In the genomic region with DNA sequence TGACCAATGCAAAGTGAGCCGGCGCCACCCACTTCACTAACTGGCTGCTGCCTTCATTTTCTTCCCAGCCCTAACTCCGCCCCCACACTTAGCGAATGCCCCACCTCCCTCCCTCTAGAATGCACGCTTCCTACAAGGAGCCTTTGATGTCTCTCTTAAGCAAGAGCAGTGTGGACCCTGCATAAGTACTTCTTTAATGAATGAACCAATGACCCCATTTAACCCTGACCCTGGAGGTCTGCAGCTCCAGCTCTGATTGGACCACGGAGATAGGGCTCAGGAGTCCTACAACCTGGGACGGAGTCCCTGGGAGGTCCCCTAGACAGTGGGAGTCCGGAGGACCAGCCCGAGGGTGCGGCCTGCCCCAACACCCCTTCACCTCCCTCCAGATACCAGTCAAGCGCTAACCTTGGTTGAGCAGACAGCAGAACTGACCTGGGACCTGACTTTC, we compare ENCODE assay signal across 10 mouse cellular contexts.
DNase-seq lines count a peak whose midpoint lies in the region; ATAC-seq and TF ChIP-seq lines count a peak whose summit lies in the region.
"Had no signal": no experiment of that assay in that cellular context is flagged by ENCODE, and none has a peak within 500 bp of the region (broad histone marks: within the 10 kb centered on the region; RNA-seq: fewer than 3 reads in every experiment).

No protein-coding gene starts in this region.

- 0 out of 2 replicates have a peak, but pooled peaks cover 2% of the 10 kb centered on the region for H3K4me1 ChIP-seq in forebrain, embryonic 11.5 days (replicated peaks; ENCODE audit: control insufficient read depth, insufficient read depth, low read length)
- H3K4me1 ChIP-seq in forebrain, embryonic 15.5 days: no peaks in the 10 kb centered on the region
- H3K4me1 ChIP-seq in lung, embryonic 15.5 days: peaks cover 10% of the 10 kb centered on the region
- no peaks in the 10 kb centered on the region for H3K4me1 ChIP-seq in lung, adult 2 months (ENCODE audit: control insufficient read depth, insufficient read depth, low read length)
- H3K4me1 ChIP-seq in limb, embryonic 10.5 days: peaks cover 58% of the 10 kb centered on the region
- H3K4me1 ChIP-seq: hindbrain, embryonic 15.5 days had no signal

- peak; percentile 72 for DNase-seq in forebrain, embryonic 11.5 days (ENCODE audit: low spot score)
- no peak for DNase-seq in lung, adult 2 months
- peak; percentile 70 for DNase-seq in limb, embryonic 10.5 days (ENCODE audit: low spot score)
- peak; percentile 62 for DNase-seq in thymus, postnatal 14 days
- DNase-seq in right cerebral cortex, adult 18-20 months: no peak
- DNase-seq in cerebellum, postnatal 36 days: no peak
- DNase-seq: cerebellum, adult 18-20 months had no signal

- no peak for TF ChIP-seq CTCF in lung, adult 2 months (IDR thresholded peaks at IDR 0.05; ENCODE audit: insufficient read depth, low read length)

- H3K27ac ChIP-seq in forebrain, embryonic 11.5 days (ENCODE audit: low read depth, low read length): no peak overlapping the region
- H3K27ac ChIP-seq in forebrain, embryonic 15.5 days (replicated peaks): no peak overlapping the region
- H3K27ac ChIP-seq in lung, embryonic 15.5 days: no peak overlapping the region
- peak overlapping the region; percentile 87 for H3K27ac ChIP-seq in limb, embryonic 10.5 days
- H3K27ac ChIP-seq: hindbrain, embryonic 15.5 days had no signal

- WGBS in forebrain, embryonic 11.5 days: 7% methylated on average over 11 of the region's 11 CpGs
- WGBS in forebrain, embryonic 15.5 days: 12% methylated on average over 11 of the region's 11 CpGs
- 12% methylated on average over 11 of the region's 11 CpGs for WGBS in lung, embryonic 15.5 days
- 33% methylated on average over 11 of the region's 11 CpGs for WGBS in lung, adult 2 months
- WGBS in limb, embryonic 10.5 days: 2% methylated on average over 11 of the region's 11 CpGs

- H3K27me3 ChIP-seq in forebrain, embryonic 11.5 days (ENCODE audit: control insufficient read depth, insufficient read depth, low read length): peaks cover 14% of the 10 kb centered on the region
- peaks cover 4% of the 10 kb centered on the region; the same call in 1 of the 2 replicates for H3K27me3 ChIP-seq in forebrain, embryonic 15.5 days
- peaks cover 44% of the 10 kb centered on the region for H3K27me3 ChIP-seq in lung, embryonic 15.5 days
- H3K27me3 ChIP-seq in limb, embryonic 10.5 days (ENCODE audit: low read depth, poor library complexity, severe bottlenecking): peaks cover 48% of the 10 kb centered on the region

- no peaks in the 10 kb centered on the region for H3K9me3 ChIP-seq in forebrain, embryonic 11.5 days (ENCODE audit: control insufficient read depth, low read length)
- H3K9me3 ChIP-seq in forebrain, embryonic 15.5 days: no peaks in the 10 kb centered on the region
- no peaks in the 10 kb centered on the region for H3K9me3 ChIP-seq in lung, embryonic 15.5 days
- H3K9me3 ChIP-seq in limb, embryonic 10.5 days (replicated peaks): no peaks in the 10 kb centered on the region
- H3K9me3 ChIP-seq: hindbrain, embryonic 15.5 days had no signal

- no peaks in the 10 kb centered on the region for H3K36me3 ChIP-seq in forebrain, embryonic 11.5 days (ENCODE audit: control insufficient read depth, insufficient read depth, low read length)
- no peaks in the 10 kb centered on the region for H3K36me3 ChIP-seq in forebrain, embryonic 15.5 days
- H3K36me3 ChIP-seq in lung, embryonic 15.5 days: no peaks in the 10 kb centered on the region
- no peaks in the 10 kb centered on the region for H3K36me3 ChIP-seq in limb, embryonic 10.5 days
- H3K36me3 ChIP-seq: hindbrain, embryonic 15.5 days had no signal

- no peak for TF ChIP-seq POLR2A in lung, adult 2 months (IDR thresholded peaks at IDR 0.05; ENCODE audit: borderline replicate concordance, extremely low read depth, low read depth, low read length)

- H3K9ac ChIP-seq in forebrain, embryonic 11.5 days (ENCODE audit: low read length): no peak overlapping the region
- no peak overlapping the region for H3K9ac ChIP-seq in forebrain, embryonic 15.5 days (replicated peaks)
- no peak overlapping the region for H3K9ac ChIP-seq in lung, embryonic 15.5 days
- H3K9ac ChIP-seq: hindbrain, embryonic 15.5 days had no signal

- H3K4me3 ChIP-seq in forebrain, embryonic 11.5 days (ENCODE audit: low read depth, low read length): no peak overlapping the region
- no peak overlapping the region for H3K4me3 ChIP-seq in forebrain, embryonic 15.5 days
- no peak overlapping the region for H3K4me3 ChIP-seq in lung, embryonic 15.5 days
- H3K4me3 ChIP-seq in lung, adult 2 months (replicated peaks; ENCODE audit: extremely low read depth, low read depth, low read length): no peak overlapping the region
- H3K4me3 ChIP-seq in limb, embryonic 10.5 days: peak overlapping the region; percentile 41
- H3K4me3 ChIP-seq: hindbrain, embryonic 15.5 days had no signal

- ATAC-seq in forebrain, embryonic 11.5 days (replicated peaks; ENCODE audit: low FRiP score): peak; percentile 55
- no peak for ATAC-seq in forebrain, embryonic 15.5 days (replicated peaks)
- ATAC-seq in lung, embryonic 15.5 days (ENCODE audit: borderline replicate concordance, extremely low read depth, low FRiP score, low TSS enrichment): peak; percentile 65; the same call in 1 of the 2 replicates

- H3K4me2 ChIP-seq in forebrain, embryonic 11.5 days (ENCODE audit: low read depth, low read length, severe bottlenecking): no peak overlapping the region
- no peak overlapping the region for H3K4me2 ChIP-seq in forebrain, embryonic 15.5 days (replicated peaks)
- H3K4me2 ChIP-seq in lung, embryonic 15.5 days: peak overlapping the region; percentile 16
- H3K4me2 ChIP-seq: hindbrain, embryonic 15.5 days had no signal

Comparison
In these comparisons a context has a peak if more than half of its experiments do, and no peak if none do; other contexts are left out.
1. DNase-seq: peak in forebrain, embryonic 11.5 days (single experiment), limb, embryonic 10.5 days (single experiment) and thymus, postnatal 14 days (single experiment); none in lung, adult 2 months (single experiment), right cerebral cortex, adult 18-20 months (single experiment) and cerebellum, postnatal 36 days (0 of 2).